Mouse (Mus musculus) forebrain, postnatal 0 days (tissue): ENCODE measurements around the gene Mrps12. TPM values are rescaled to one million over a fixed set of nuclear protein-coding genes. Genes with fewer than 3 reads are reported as not detected.
A peak's percentile ranks its signal among the peaks of the same experiment; 100 is the strongest.

ENCODE experiments used
- ATAC-seq: fragments of 200-750 bp; cut with Nextera tagmentation; 2 replicates; pipeline ENCODE4 v1.8.0; 2017; ENCODE audit warnings: mild to moderate bottlenecking, moderate library complexity
- DNase-seq: peaks from one replicate; pipeline ENCODE4 v3.0.0-alpha.2; 2015
- H3K27ac ChIP-seq: fragments of 300-500 bp; sonication (generic); 2 replicates; pipeline ENCODE4 v1.5.1; 2014; ENCODE audit warnings: low read depth, mild to moderate bottlenecking, antibody characterized with exemption, low read length, moderate library complexity, mixed read lengths
- H3K27me3 ChIP-seq: fragments of 300-500 bp; sonication (generic); 2 replicates; pipeline ENCODE4 v1.6.1; 2014; ENCODE audit warnings: mild to moderate bottlenecking, low read length, mixed read lengths; ENCODE audit not compliant: insufficient read depth
- H3K36me3 ChIP-seq: fragments of 300-500 bp; sonication (generic); 2 replicates; pipeline ENCODE4 v1.6.1; 2014; ENCODE audit warnings: mild to moderate bottlenecking, moderate library complexity; ENCODE audit not compliant: insufficient read depth
- H3K4me1 ChIP-seq: fragments of 300-500 bp; sonication (generic); 2 replicates; pipeline ENCODE4 v1.6.1; 2014; ENCODE audit warnings: antibody characterized with exemption; ENCODE audit not compliant: insufficient read depth
- H3K4me2 ChIP-seq: fragments of 300-500 bp; sonication (generic); 2 replicates; pipeline ENCODE4 v1.6.1; 2014; ENCODE audit warnings: low read depth, mild to moderate bottlenecking, moderate library complexity
- H3K4me3 ChIP-seq: fragments of 300-500 bp; sonication (generic); 2 replicates; pipeline ENCODE4 v1.5.1; 2014; ENCODE audit warnings: low read depth, low read length, mixed read lengths
- H3K9ac ChIP-seq: fragments of 300-500 bp; sonication (generic); 2 replicates; pipeline ENCODE4 v1.6.1; 2014; ENCODE audit warnings: mild to moderate bottlenecking
- H3K9me3 ChIP-seq: fragments of 300-500 bp; sonication (generic); 2 replicates; pipeline ENCODE4 v1.6.1; 2016; ENCODE audit warnings: low read length
- CTCF ChIP-seq: sonication (generic); IDR thresholded peaks from 2 replicates; pipeline ENCODE4 v1.5.1; 2016; ENCODE audit warnings: antibody characterized with exemption, control low read depth, low read depth
- WGBS: fragments of 180-500 bp; shearing (Covaris S2); extraction: QIAGEN DNeasy Blood & Tissue Kit; methylation state at CpG from one replicate; pipeline ENCODE4 v1.1.7; 2014; 5-methylcytosine and 5-hydroxymethylcytosine counted together
- polyA plus RNA-seq: library from polyadenylated mRNA; unstranded; fragments of >200 nt; fragmentation: Nextera tagmentation; extraction: Ambion mirVana; gene quantifications from 2 replicates; pipeline ENCODE4 v1.2.1, GENCODE M21; 2015
- total RNA-seq: library from RNA; depleted of rRNA; stranded (reverse); fragments of >200 nt; gene quantifications from 2 replicates; pipeline ENCODE4 v1.2.3, GENCODE M21; 2014

Gene Mrps12
- total and polyA plus RNA-seq, 2 experiments from 2014 or later: 48.6 to 101 TPM

GRCm38 (mm10) chr7:28781261-28781663 is 39.6 kb upstream of the Mrps12 start:
- Histone ChIP-seq H3K9ac (no peak overlapping the region), H3K4me2 (no peak overlapping the region), H3K27ac (no peak overlapping the region), H3K4me1 (peaks cover 3% of the 10 kb centered on the region; the same call in 1 of the 2 replicates), H3K4me3 (no peak overlapping the region), H3K9me3 (no peaks in the 10 kb centered on the region), H3K36me3 (peaks cover 33% of the 10 kb centered on the region), H3K27me3 (no peaks in the 10 kb centered on the region)
- 88% methylated on average over 8 of the region's 8 CpGs for WGBS
- ATAC-seq: no peak
- no peak for DNase-seq
- no peak for TF ChIP-seq CTCF

- ATAC-seq (no peak), DNase-seq (no peak)
- Histone ChIP-seq H3K4me1 (peaks cover 3% of the 10 kb centered on the region; the same call in 1 of the 2 replicates), H3K9ac (no peak overlapping the region), H3K4me3 (no peak overlapping the region), H3K36me3 (peaks cover 30% of the 10 kb centered on the region), H3K27me3 (no peaks in the 10 kb centered on the region), H3K27ac (no peak overlapping the region), H3K9me3 (no peaks in the 10 kb centered on the region), H3K4me2 (no peak overlapping the region)
- TF ChIP-seq CTCF: no peak
- WGBS: 69% methylated on average over 7 of the region's 7 CpGs
Measured at GRCm38 (mm10) chr7:28780857-28781256, 39.2 kb upstream of the Mrps12 start.

- Histone ChIP-seq H3K4me3 (no peak overlapping the region), H3K27ac (0 out of 2 replicates have a peak overlapping the region, but pooled peaks have one; percentile 17), H3K36me3 (peaks cover 31% of the 10 kb centered on the region), H3K27me3 (no peaks in the 10 kb centered on the region), H3K9me3 (no peaks in the 10 kb centered on the region), H3K4me1 (peaks cover 3% of the 10 kb centered on the region; the same call in 1 of the 2 replicates), H3K9ac (no peak overlapping the region), H3K4me2 (no peak overlapping the region)
- peak; percentile 90 for DNase-seq
- TF ChIP-seq CTCF: peak; percentile 81
- WGBS: 47% methylated on average over 6 of the region's 6 CpGs
- ATAC-seq: peak; percentile 90
Measured at GRCm38 (mm10) chr7:28780067-28780658, 38.5 kb upstream of the Mrps12 start.

GRCm38 (mm10) chr7:28778825-28779224 is 37.2 kb upstream of the Mrps12 start:
- H3K9ac ChIP-seq: no peak overlapping the region
- WGBS: 85% methylated on average over 9 of the region's 9 CpGs
- TF ChIP-seq CTCF: no peak
- H3K9me3 ChIP-seq: no peaks in the 10 kb centered on the region
- H3K27me3 ChIP-seq: no peaks in the 10 kb centered on the region
- no peak overlapping the region for H3K27ac ChIP-seq
- peaks cover 23% of the 10 kb centered on the region for H3K36me3 ChIP-seq
- no peak overlapping the region for H3K4me2 ChIP-seq
- ATAC-seq (no peak), DNase-seq (no peak)
- H3K4me3 ChIP-seq: no peak overlapping the region
- peaks cover 3% of the 10 kb centered on the region; the same call in 1 of the 2 replicates for H3K4me1 ChIP-seq

GRCm38 (mm10) chr7:28775129-28775528 is 33.5 kb upstream of the Mrps12 start:
- H3K4me2 ChIP-seq: no peak overlapping the region
- H3K9ac ChIP-seq: no peak overlapping the region
- WGBS: 82% methylated on average over 7 of the region's 7 CpGs
- peaks cover 17% of the 10 kb centered on the region for H3K36me3 ChIP-seq
- H3K4me3 ChIP-seq: no peak overlapping the region
- no peak for TF ChIP-seq CTCF
- H3K4me1 ChIP-seq: peaks cover under 1% of the 10 kb centered on the region; the same call in 1 of the 2 replicates
- H3K9me3 ChIP-seq: no peaks in the 10 kb centered on the region
- H3K27ac ChIP-seq: no peak overlapping the region
- DNase-seq (no peak), ATAC-seq (no peak)
- no peaks in the 10 kb centered on the region for H3K27me3 ChIP-seq

GRCm38 (mm10) chr7:28774164-28774563 is 32.5 kb upstream of the Mrps12 start:
- peak; percentile 17 for DNase-seq
- Histone ChIP-seq H3K9ac (no peak overlapping the region), H3K27ac (no peak overlapping the region), H3K27me3 (no peaks in the 10 kb centered on the region), H3K9me3 (no peaks in the 10 kb centered on the region), H3K36me3 (peaks cover 17% of the 10 kb centered on the region), H3K4me2 (no peak overlapping the region), H3K4me3 (no peak overlapping the region), H3K4me1 (no peaks in the 10 kb centered on the region)
- no peak for TF ChIP-seq CTCF
- peak; percentile 81 for ATAC-seq
- 71% methylated on average over 12 of the region's 12 CpGs for WGBS

GRCm38 (mm10) chr7:28773163-28773562 is 31.5 kb upstream of the Mrps12 start:
- no peaks in the 10 kb centered on the region for H3K27me3 ChIP-seq
- WGBS: 83% methylated on average over 3 of the region's 3 CpGs
- no peak overlapping the region for H3K27ac ChIP-seq
- H3K4me2 ChIP-seq: no peak overlapping the region
- no peaks in the 10 kb centered on the region for H3K9me3 ChIP-seq
- no peak for DNase-seq
- H3K36me3 ChIP-seq: peaks cover 14% of the 10 kb centered on the region
- ATAC-seq: no peak
- no peak overlapping the region for H3K9ac ChIP-seq
- no peak overlapping the region for H3K4me3 ChIP-seq
- TF ChIP-seq CTCF: no peak
- no peaks in the 10 kb centered on the region for H3K4me1 ChIP-seq
